Mouse (Mus musculus) intestine, postnatal 0 days (tissue): ENCODE results near the gene Pla2g3. TPM values are rescaled to one million over a fixed set of nuclear protein-coding genes. Genes with fewer than 3 reads are reported as not detected.

Source experiments
- ATAC-seq: fragments of 200-750 bp; cut with Nextera tagmentation; 2 replicates; pipeline ENCODE4 v1.8.0; 2017; ENCODE audit warnings: mild to moderate bottlenecking, moderate TSS enrichment, moderate library complexity
- H3K27ac ChIP-seq: fragments of 300-500 bp; sonication (generic); 2 replicates; pipeline ENCODE4 v1.5.1; 2014; ENCODE audit warnings: mild to moderate bottlenecking, low read depth, low read length, moderate library complexity
- H3K27me3 ChIP-seq: fragments of 300-500 bp; sonication (generic); replicated peaks from 2 replicates; pipeline ENCODE4 v1.6.1; 2014; ENCODE audit warnings: low read length, mixed read lengths; ENCODE audit not compliant: control insufficient read depth, insufficient read depth
- H3K36me3 ChIP-seq: fragments of 300-500 bp; sonication (generic); 2 replicates; pipeline ENCODE4 v1.6.1; 2014; ENCODE audit warnings: mild to moderate bottlenecking, moderate library complexity; ENCODE audit not compliant: control insufficient read depth, insufficient read depth
- H3K4me1 ChIP-seq: fragments of 300-500 bp; sonication (generic); replicated peaks from 2 replicates; pipeline ENCODE4 v1.6.1; 2014; ENCODE audit warnings: antibody characterized with exemption, low read length, mixed read lengths; ENCODE audit not compliant: control insufficient read depth, insufficient read depth
- H3K4me2 ChIP-seq: fragments of 300-500 bp; sonication (generic); replicated peaks from 2 replicates; pipeline ENCODE4 v1.6.1; 2014; ENCODE audit warnings: low read depth, mild to moderate bottlenecking, moderate library complexity
- H3K4me3 ChIP-seq: fragments of 300-500 bp; sonication (generic); 2 replicates; pipeline ENCODE4 v1.5.1; 2014; ENCODE audit warnings: low read depth, low read length
- H3K9ac ChIP-seq: fragments of 300-500 bp; sonication (generic); 2 replicates; pipeline ENCODE4 v1.6.1; 2014; ENCODE audit warnings: mild to moderate bottlenecking, low read depth, low read length
- H3K9me3 ChIP-seq: fragments of 300-500 bp; sonication (generic); 2 replicates; pipeline ENCODE4 v1.6.1; 2016; ENCODE audit warnings: mixed run types; ENCODE audit not compliant: control insufficient read depth
- CTCF ChIP-seq: sonication (generic); IDR thresholded peaks from 2 replicates; pipeline ENCODE4 v1.5.1; 2016; ENCODE audit warnings: low read depth, mild to moderate bottlenecking, control low read depth, antibody characterized with exemption, moderate library complexity
- WGBS: fragments of 180-500 bp; shearing (Covaris S2); extraction: QIAGEN DNeasy Blood & Tissue Kit; methylation state at CpG from one replicate; pipeline ENCODE4 v1.1.7; 2014; 5-methylcytosine and 5-hydroxymethylcytosine counted together
- polyA plus RNA-seq: library from polyadenylated mRNA; unstranded; fragments of >200 nt; fragmentation: Nextera tagmentation; extraction: Ambion mirVana; gene quantifications from 2 replicates; pipeline ENCODE4 v1.2.1, GENCODE M21; 2015

The Pla2g3 gene
- polyA plus RNA-seq, 1 experiment from 2014 or later = 0.30 TPM

GRCm38 (mm10) chr11:3483980-3484642, 4.0 kb upstream of the Pla2g3 start:
- Histone ChIP-seq H3K4me3 (no peak overlapping the region), H3K27me3 (no peaks in the 10 kb centered on the region), H3K4me1 (no peaks in the 10 kb centered on the region), H3K4me2 (no peak overlapping the region), H3K27ac (no peak overlapping the region), H3K9ac (no peak overlapping the region), H3K9me3 (no peaks in the 10 kb centered on the region), H3K36me3 (no peaks in the 10 kb centered on the region)
- ATAC-seq = no peak
- TF ChIP-seq CTCF = no peak
- WGBS = 68% methylated on average over 11 of the region's 11 CpGs

- no peaks in the 10 kb centered on the region for H3K9me3 ChIP-seq
- no peak overlapping the region for H3K27ac ChIP-seq
- H3K9ac ChIP-seq = no peak overlapping the region
- WGBS = 63% methylated on average over 7 of the region's 7 CpGs
- TF ChIP-seq CTCF = no peak
- H3K4me2 ChIP-seq = no peak overlapping the region
- no peaks in the 10 kb centered on the region for H3K36me3 ChIP-seq
- no peak overlapping the region for H3K4me3 ChIP-seq
- H3K4me1 ChIP-seq = no peaks in the 10 kb centered on the region
- H3K27me3 ChIP-seq = no peaks in the 10 kb centered on the region
- ATAC-seq = no peak
Measured at GRCm38 (mm10) chr11:3486349-3486748, 1.7 kb upstream of the Pla2g3 start.

GRCm38 (mm10) chr11:3489036-3489435, 952 bp downstream of the Pla2g3 start:
- Histone ChIP-seq H3K9ac (no peak overlapping the region), H3K9me3 (no peaks in the 10 kb centered on the region), H3K4me1 (no peaks in the 10 kb centered on the region), H3K27ac (no peak overlapping the region), H3K27me3 (no peaks in the 10 kb centered on the region), H3K4me2 (no peak overlapping the region), H3K36me3 (no peaks in the 10 kb centered on the region), H3K4me3 (no peak overlapping the region)
- no peak for ATAC-seq
- 68% methylated on average over 5 of the region's 5 CpGs for WGBS
- TF ChIP-seq CTCF = no peak

GRCm38 (mm10) chr11:3492748-3493147, 4.7 kb downstream of the Pla2g3 start:
- WGBS = 56% methylated on average over 4 of the region's 4 CpGs
- Histone ChIP-seq H3K4me3 (no peak overlapping the region), H3K9ac (no peak overlapping the region), H3K4me1 (no peaks in the 10 kb centered on the region), H3K36me3 (no peaks in the 10 kb centered on the region), H3K9me3 (no peaks in the 10 kb centered on the region), H3K27me3 (no peaks in the 10 kb centered on the region), H3K27ac (no peak overlapping the region), H3K4me2 (no peak overlapping the region)
- no peak for ATAC-seq
- TF ChIP-seq CTCF = no peak

GRCm38 (mm10) chr11:3494857-3495256, 6.8 kb downstream of the Pla2g3 start:
- Histone ChIP-seq H3K9me3 (no peaks in the 10 kb centered on the region), H3K9ac (0 out of 2 replicates have a peak overlapping the region, but pooled peaks have one; percentile 22), H3K4me3 (no peak overlapping the region), H3K36me3 (no peaks in the 10 kb centered on the region), H3K27me3 (no peaks in the 10 kb centered on the region), H3K4me1 (no peaks in the 10 kb centered on the region), H3K27ac (no peak overlapping the region), H3K4me2 (no peak overlapping the region)
- TF ChIP-seq CTCF = no peak
- 84% methylated on average over 17 of the region's 17 CpGs for WGBS
- ATAC-seq = no peak

- no peak for TF ChIP-seq CTCF
- Histone ChIP-seq H3K4me3 (no peak overlapping the region), H3K36me3 (no peaks in the 10 kb centered on the region), H3K9me3 (no peaks in the 10 kb centered on the region), H3K4me2 (no peak overlapping the region), H3K27ac (no peak overlapping the region), H3K27me3 (no peaks in the 10 kb centered on the region), H3K9ac (no peak overlapping the region), H3K4me1 (no peaks in the 10 kb centered on the region)
- WGBS = 84% methylated on average over 14 of the region's 14 CpGs
- ATAC-seq = no peak
Measured at GRCm38 (mm10) chr11:3495496-3495895, 7.4 kb downstream of the Pla2g3 start.

- 56% methylated on average over 5 of the region's 5 CpGs for WGBS
- Histone ChIP-seq H3K27me3 (no peaks in the 10 kb centered on the region), H3K4me2 (no peak overlapping the region), H3K4me1 (no peaks in the 10 kb centered on the region), H3K27ac (no peak overlapping the region), H3K4me3 (no peak overlapping the region), H3K36me3 (0 out of 2 replicates have a peak, but pooled peaks cover 3% of the 10 kb centered on the region), H3K9me3 (no peaks in the 10 kb centered on the region), H3K9ac (no peak overlapping the region)
- TF ChIP-seq CTCF = no peak
- peak; percentile 58 for ATAC-seq
Measured at GRCm38 (mm10) chr11:3496756-3497155, 8.7 kb downstream of the Pla2g3 start.
